Mouse (Mus musculus) embryonic facial prominence, embryonic 15.5 days (tissue): ENCODE data around the gene Marveld3. TPM values are rescaled to one million over a fixed set of nuclear protein-coding genes. Genes with fewer than 3 reads are reported as not detected.
A peak's percentile ranks its signal among the peaks of the same experiment; 100 is the strongest.

Source experiments
- ATAC-seq: fragments of 200-750 bp; cut with Nextera tagmentation; 2 replicates; pipeline ENCODE4 v1.8.0; 2017; ENCODE audit warnings: low read depth, moderate TSS enrichment; ENCODE audit not compliant: insufficient number of reproducible peaks, low FRiP score, low TSS enrichment
- H3K27ac ChIP-seq: fragments of 300-500 bp; sonication (generic); replicated peaks from 2 replicates; pipeline ENCODE4 v1.5.1; 2015; ENCODE audit warnings: mild to moderate bottlenecking, inconsistent platforms
- H3K27me3 ChIP-seq: fragments of 300-500 bp; sonication (generic); 2 replicates; pipeline ENCODE4 v1.6.1; 2015; ENCODE audit warnings: inconsistent platforms
- H3K36me3 ChIP-seq: fragments of 300-500 bp; sonication (generic); 2 replicates; pipeline ENCODE4 v1.6.1; 2015; ENCODE audit warnings: mild to moderate bottlenecking, inconsistent platforms
- H3K4me1 ChIP-seq: fragments of 300-500 bp; sonication (generic); 2 replicates; pipeline ENCODE4 v1.6.1; 2015; ENCODE audit warnings: inconsistent platforms
- H3K4me2 ChIP-seq: fragments of 300-500 bp; sonication (generic); replicated peaks from 2 replicates; pipeline ENCODE4 v1.6.1; 2015; ENCODE audit warnings: mild to moderate bottlenecking, inconsistent platforms
- H3K4me3 ChIP-seq: fragments of 300-500 bp; sonication (generic); replicated peaks from 2 replicates; pipeline ENCODE4 v1.5.1; 2015; ENCODE audit warnings: mild to moderate bottlenecking, inconsistent platforms
- H3K9ac ChIP-seq: fragments of 300-500 bp; sonication (generic); 2 replicates; pipeline ENCODE4 v1.6.1; 2015; ENCODE audit warnings: inconsistent platforms
- H3K9me3 ChIP-seq: fragments of 300-500 bp; sonication (generic); replicated peaks from 2 replicates; pipeline ENCODE4 v1.6.1; 2016; ENCODE audit warnings: inconsistent platforms
- WGBS: fragments of 180-500 bp; shearing (Covaris S2); methylation state at CpG from one replicate; pipeline ENCODE4 v1.1.7; 2015; 5-methylcytosine and 5-hydroxymethylcytosine counted together
- polyA plus RNA-seq: library from polyadenylated mRNA; unstranded; fragments of >200 nt; fragmentation: Nextera tagmentation; extraction: Ambion mirVana; gene quantifications from 2 replicates; pipeline ENCODE4 v1.2.1, GENCODE M21; 2015

Gene Marveld3
- polyA plus RNA-seq, 1 experiment from 2014 or later, result 5.6 TPM

DNA sequence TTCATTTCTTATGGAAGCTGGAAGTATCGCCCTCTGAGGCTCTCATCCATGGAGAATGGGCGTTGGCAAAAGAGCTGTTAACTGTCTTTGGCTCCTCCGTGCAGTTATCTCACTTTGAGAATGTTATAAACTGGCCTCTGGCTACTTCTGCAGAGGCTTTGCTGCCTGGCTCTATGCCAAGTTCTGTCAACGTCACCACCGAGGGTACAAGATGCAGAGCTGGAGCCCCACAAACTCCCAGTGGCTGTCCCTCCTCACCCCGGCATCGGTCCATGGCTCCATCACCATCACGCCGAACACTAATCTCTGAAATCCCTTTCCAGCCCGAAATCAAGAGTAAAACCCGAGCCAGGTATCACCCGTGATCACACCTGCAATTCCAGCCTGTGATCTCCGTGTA, 1.4 kb upstream of the Marveld3 start:
- Histone ChIP-seq H3K4me1 (peaks cover 9% of the 10 kb centered on the region), H3K27me3 (peaks cover 33% of the 10 kb centered on the region), H3K4me3 (no peak overlapping the region), H3K9me3 (no peaks in the 10 kb centered on the region), H3K27ac (no peak overlapping the region), H3K36me3 (no peaks in the 10 kb centered on the region), H3K9ac (no peak overlapping the region), H3K4me2 (no peak overlapping the region)
- WGBS, result 67% methylated on average over 13 of the region's 13 CpGs
- ATAC-seq, result no peak

DNA sequence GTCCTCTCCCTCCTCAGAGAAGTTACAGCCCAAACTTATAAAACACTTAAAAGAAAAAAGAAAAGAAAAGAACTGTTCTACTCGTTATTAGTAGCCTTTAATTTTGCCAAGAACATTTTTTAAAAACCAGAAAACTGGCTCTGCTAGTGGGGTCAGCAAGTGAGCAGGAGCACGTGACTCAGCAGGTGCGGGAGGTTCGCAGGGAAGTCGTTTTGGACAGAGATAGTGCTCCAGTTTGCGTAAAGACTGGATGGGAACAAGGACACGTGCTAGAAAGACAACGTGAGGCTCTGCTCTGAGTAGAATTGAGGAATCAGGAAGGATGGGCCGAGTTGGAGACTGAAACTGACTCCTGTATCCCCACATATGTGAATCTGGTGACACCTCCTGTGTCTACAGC, 893 bp upstream of the Marveld3 start:
- H3K9ac ChIP-seq, result no peak overlapping the region
- H3K4me1 ChIP-seq, result peaks cover 9% of the 10 kb centered on the region
- H3K4me3 ChIP-seq, result no peak overlapping the region
- ATAC-seq, result no peak
- H3K27me3 ChIP-seq, result peaks cover 29% of the 10 kb centered on the region
- H3K36me3 ChIP-seq, result no peaks in the 10 kb centered on the region
- H3K27ac ChIP-seq, result no peak overlapping the region
- H3K9me3 ChIP-seq, result no peaks in the 10 kb centered on the region
- WGBS, result 66% methylated on average over 9 of the region's 9 CpGs
- H3K4me2 ChIP-seq, result no peak overlapping the region

GRCm38 (mm10) chr8:109959112-109959511, 2.9 kb downstream of the Marveld3 start:
- H3K27ac ChIP-seq, result no peak overlapping the region
- ATAC-seq, result no peak
- H3K4me2 ChIP-seq, result no peak overlapping the region
- H3K9me3 ChIP-seq, result no peaks in the 10 kb centered on the region
- 87% methylated on average over 4 of the region's 4 CpGs for WGBS
- peaks cover 24% of the 10 kb centered on the region for H3K4me1 ChIP-seq
- no peaks in the 10 kb centered on the region for H3K36me3 ChIP-seq
- H3K4me3 ChIP-seq, result no peak overlapping the region
- H3K9ac ChIP-seq, result no peak overlapping the region
- peaks cover 29% of the 10 kb centered on the region for H3K27me3 ChIP-seq

DNA sequence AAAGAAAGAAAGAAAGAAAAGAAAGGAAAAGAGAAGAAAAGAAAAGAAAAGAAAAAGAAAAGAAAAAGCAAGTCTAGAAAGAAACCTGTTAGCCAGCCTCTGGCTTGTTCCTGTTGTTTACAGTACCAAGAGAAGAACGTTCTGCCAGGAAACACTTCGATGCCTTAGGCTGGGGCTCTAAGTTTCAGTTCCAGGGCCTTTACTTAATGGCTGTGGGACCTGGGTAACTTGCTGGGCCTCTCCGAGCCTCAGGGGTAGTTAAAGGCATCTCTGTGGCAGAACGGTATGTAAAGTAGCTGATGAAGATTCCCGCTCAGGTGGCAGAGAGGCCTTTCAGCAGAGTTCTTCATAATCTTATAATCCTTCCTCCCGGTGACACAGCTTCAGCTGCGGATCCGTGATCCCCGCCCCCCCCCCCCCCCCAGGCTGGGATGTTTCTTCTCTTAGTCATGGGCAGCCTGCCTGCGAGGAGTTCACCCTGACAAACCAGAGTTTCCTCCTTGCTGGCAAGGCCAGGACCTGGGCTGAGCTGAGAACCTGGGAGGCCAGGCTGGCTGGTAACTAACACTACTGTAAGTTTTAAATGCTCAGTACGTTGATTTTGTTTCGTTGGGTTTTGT, 3.9 kb downstream of the Marveld3 start:
- Histone ChIP-seq H3K4me3 (no peak overlapping the region), H3K27ac (peak overlapping the region; percentile 70), H3K4me2 (peak overlapping the region; percentile 10; the same call in 1 of the 2 replicates), H3K9ac (no peak overlapping the region), H3K27me3 (peaks cover 23% of the 10 kb centered on the region), H3K36me3 (no peaks in the 10 kb centered on the region), H3K4me1 (peaks cover 24% of the 10 kb centered on the region), H3K9me3 (no peaks in the 10 kb centered on the region)
- WGBS, result 23% methylated on average over 11 of the region's 12 CpGs
- no peak for ATAC-seq

- H3K4me2 ChIP-seq, result peak overlapping the region; percentile 22; the same call in 1 of the 2 replicates
- peak overlapping the region; percentile 60 for H3K27ac ChIP-seq
- ATAC-seq, result peak; percentile 70; the same call in 1 of the 2 replicates
- 3% methylated on average over 16 of the region's 16 CpGs for WGBS
- H3K36me3 ChIP-seq, result no peaks in the 10 kb centered on the region
- peaks cover 24% of the 10 kb centered on the region for H3K4me1 ChIP-seq
- H3K27me3 ChIP-seq, result peaks cover 15% of the 10 kb centered on the region
- no peaks in the 10 kb centered on the region for H3K9me3 ChIP-seq
- no peak overlapping the region for H3K9ac ChIP-seq
- no peak overlapping the region for H3K4me3 ChIP-seq
Observed at GRCm38 (mm10) chr8:109957167-109958028, 4.6 kb downstream of the Marveld3 start.

GRCm38 (mm10) chr8:109954486-109954948, 7.5 kb downstream of the Marveld3 start:
- Histone ChIP-seq H3K27me3 (no peaks in the 10 kb centered on the region), H3K4me3 (no peak overlapping the region), H3K27ac (no peak overlapping the region), H3K9me3 (no peaks in the 10 kb centered on the region), H3K36me3 (no peaks in the 10 kb centered on the region), H3K9ac (no peak overlapping the region), H3K4me2 (no peak overlapping the region), H3K4me1 (peaks cover 15% of the 10 kb centered on the region)
- no peak for ATAC-seq
- 48% methylated on average over 13 of the region's 13 CpGs for WGBS

GRCm38 (mm10) chr8:109952171-109952570, 9.8 kb downstream of the Marveld3 start:
- H3K4me1 ChIP-seq, result peaks cover 21% of the 10 kb centered on the region
- H3K4me2 ChIP-seq, result no peak overlapping the region
- WGBS, result 57% methylated on average over 7 of the region's 7 CpGs
- no peaks in the 10 kb centered on the region for H3K9me3 ChIP-seq
- H3K4me3 ChIP-seq, result no peak overlapping the region
- ATAC-seq, result no peak
- H3K9ac ChIP-seq, result no peak overlapping the region
- H3K27me3 ChIP-seq, result peaks cover 11% of the 10 kb centered on the region
- no peaks in the 10 kb centered on the region for H3K36me3 ChIP-seq
- H3K27ac ChIP-seq, result no peak overlapping the region

DNA sequence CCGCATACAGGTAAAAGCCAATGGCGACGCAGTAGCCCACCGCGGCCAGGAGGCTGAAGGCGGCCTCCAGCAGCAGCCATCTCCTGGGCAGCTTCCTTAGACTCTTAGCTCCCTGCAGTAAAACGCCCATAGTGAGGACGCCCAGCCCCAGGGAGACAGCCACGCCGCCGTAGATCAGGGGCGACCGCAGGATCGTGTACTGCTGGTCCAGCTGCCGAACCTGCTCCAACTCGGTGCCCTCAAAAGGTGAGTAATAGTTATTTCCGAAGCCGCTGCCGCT, 13.8 kb downstream of the Marveld3 start:
- ATAC-seq, result no peak
- 3% methylated on average over 19 of the region's 19 CpGs for WGBS
- peak overlapping the region; percentile 31 for H3K4me3 ChIP-seq
- H3K36me3 ChIP-seq, result no peaks in the 10 kb centered on the region; the same call in 1 of the 2 replicates
- no peak overlapping the region for H3K27ac ChIP-seq
- H3K9ac ChIP-seq, result no peak overlapping the region
- H3K4me1 ChIP-seq, result peaks cover 21% of the 10 kb centered on the region
- no peaks in the 10 kb centered on the region for H3K9me3 ChIP-seq
- peaks cover 11% of the 10 kb centered on the region for H3K27me3 ChIP-seq
- H3K4me2 ChIP-seq, result peak overlapping the region; percentile 50

DNA sequence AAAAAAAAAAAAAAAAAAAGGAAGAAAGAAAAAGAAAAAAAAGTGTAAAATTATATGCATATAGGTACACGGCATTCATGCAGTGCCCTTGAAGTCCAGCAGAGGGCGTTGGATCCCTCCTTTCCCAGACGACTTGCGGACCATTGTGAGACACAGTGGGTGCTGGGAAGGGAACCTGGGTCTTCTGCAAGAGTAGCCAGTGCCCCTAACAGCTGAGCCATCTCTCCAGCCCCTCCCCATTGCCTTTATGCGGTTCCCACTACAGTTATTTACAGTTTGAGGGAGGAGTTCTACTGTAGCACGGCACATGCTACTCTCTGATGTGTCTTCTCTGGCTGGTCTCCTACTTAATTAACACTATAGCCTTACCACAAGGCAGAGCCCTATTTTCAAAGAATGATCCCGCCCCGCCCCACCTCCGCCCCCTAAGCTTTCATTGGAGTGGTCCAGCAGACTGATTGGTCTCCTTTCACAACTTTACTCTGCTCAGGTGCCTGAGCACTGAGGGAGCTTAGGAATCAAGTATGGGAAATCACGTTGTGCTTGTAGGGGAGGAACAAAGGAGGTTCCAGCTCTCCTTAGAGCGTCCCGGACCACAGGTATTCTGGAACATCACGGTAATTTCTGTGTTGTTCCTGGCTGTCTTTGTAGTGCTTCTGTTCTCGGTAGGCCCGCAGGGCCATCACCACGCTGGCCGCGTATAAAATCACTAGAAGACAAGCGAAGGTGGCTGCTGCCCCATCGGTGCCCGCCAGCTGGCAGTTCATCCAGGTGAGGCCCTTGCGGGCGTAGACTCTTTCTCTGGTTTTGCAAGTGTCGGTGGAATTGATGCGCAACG, 14.3 kb downstream of the Marveld3 start:
- WGBS, result 2% methylated on average over 26 of the region's 26 CpGs
- Histone ChIP-seq H3K9ac (no peak overlapping the region), H3K27ac (no peak overlapping the region), H3K9me3 (no peaks in the 10 kb centered on the region), H3K4me2 (peak overlapping the region; percentile 50), H3K36me3 (no peaks in the 10 kb centered on the region; the same call in 1 of the 2 replicates), H3K27me3 (peaks cover 11% of the 10 kb centered on the region), H3K4me3 (peak overlapping the region; percentile 31), H3K4me1 (peaks cover 21% of the 10 kb centered on the region)
- ATAC-seq, result peak; percentile 70

- no peak for ATAC-seq
- no peaks in the 10 kb centered on the region for H3K9me3 ChIP-seq
Observed at GRCm38 (mm10) chr8:109946272-109946671, 15.7 kb downstream of the Marveld3 start.

GRCm38 (mm10) chr8:109945694-109946093, 16.3 kb downstream of the Marveld3 start:
- WGBS, result 75% methylated on average over 7 of the region's 7 CpGs
- no peak overlapping the region for H3K4me3 ChIP-seq
- no peak overlapping the region for H3K9ac ChIP-seq
- H3K36me3 ChIP-seq, result peaks cover 6% of the 10 kb centered on the region
- peaks cover 21% of the 10 kb centered on the region for H3K4me1 ChIP-seq
- H3K27me3 ChIP-seq, result peaks cover 11% of the 10 kb centered on the region
- no peak for ATAC-seq
- H3K9me3 ChIP-seq, result no peaks in the 10 kb centered on the region
- no peak overlapping the region for H3K4me2 ChIP-seq
- H3K27ac ChIP-seq, result no peak overlapping the region

More at GRCm38 (mm10) chr8:109946272-109946671, 15.7 kb downstream of the Marveld3 start:
- Histone ChIP-seq H3K9ac (no peak overlapping the region), H3K4me1 (peaks cover 21% of the 10 kb centered on the region), H3K4me2 (no peak overlapping the region), H3K27ac (no peak overlapping the region), H3K4me3 (no peak overlapping the region), H3K36me3 (no peaks in the 10 kb centered on the region; the same call in none of the 2 replicates), H3K27me3 (peaks cover 11% of the 10 kb centered on the region)
- 86% methylated on average over 7 of the region's 7 CpGs for WGBS
